Mouse (Mus musculus) heart, postnatal 36 days (tissue): ENCODE data around the gene Mtx2. TPM values are rescaled to one million over a fixed set of nuclear protein-coding genes. Genes with fewer than 3 reads are reported as not detected.
A peak's percentile ranks its signal among the peaks of the same experiment; 100 is the strongest.

Experiments
- DNase-seq, 2 experiments: peaks; one replicate each; pipeline ENCODE4 v3.0.0; 2021 to 2022
- intact Hi-C: fragments of 180-260 bp; cut with DNase I; formaldehyde crosslinking; loops from one replicate; pipeline ENCODE4 v1.15.1; 2025
- total RNA-seq, 2 experiments: library from RNA; stranded (reverse); gene quantifications; 2 replicates each; pipeline ENCODE4 v1.2.3; 2021

Gene Mtx2
- 100 to 1,000 TPM; 115 to 121 TPM for total RNA-seq

DNA sequence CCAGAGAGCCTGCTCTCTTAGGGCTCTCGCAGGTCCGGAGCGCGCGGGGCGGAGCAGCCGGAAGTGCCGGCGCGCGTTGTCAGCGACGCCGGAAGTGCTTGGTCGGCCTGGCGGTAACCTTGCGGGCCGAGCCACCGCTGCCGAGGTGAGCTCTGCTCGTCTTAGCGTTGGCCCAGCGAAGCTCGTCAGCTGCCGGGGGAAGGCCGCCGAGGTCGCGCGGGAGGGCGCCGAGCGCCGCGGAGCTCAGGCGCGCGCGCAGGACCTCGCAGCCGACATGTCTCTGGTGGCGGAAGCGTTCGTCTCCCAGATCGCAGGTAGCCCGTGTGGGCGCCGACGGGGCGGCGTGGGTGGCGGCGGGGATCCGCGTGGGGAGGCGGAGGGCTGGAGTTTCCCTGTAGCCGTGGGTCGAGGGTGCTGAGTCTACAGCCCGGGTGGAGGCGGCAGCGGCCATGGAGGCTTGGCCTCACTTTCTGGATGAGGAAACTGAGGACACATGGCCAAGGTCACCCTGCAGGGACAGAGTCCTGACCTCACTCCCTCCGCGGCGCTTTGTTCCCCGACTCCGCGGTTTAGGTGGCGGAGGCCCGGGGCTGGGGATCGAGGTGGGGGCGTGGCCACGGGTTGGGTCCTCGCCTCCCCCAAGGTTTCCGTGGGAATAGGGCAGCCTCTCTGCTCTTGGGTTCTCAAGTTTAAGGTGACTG is at the start of gene Mtx2:
Gene Mtx2, plus strand, starts transcription at position 74 of the 701 bp plus-strand sequence.
- peak; percentile 75 to 83 for DNase-seq
- intact Hi-C loops, result loop anchor here (5.0 to 10.0 kb wide), 3 partner anchors 136 to 769 kb away; no protein-coding TSS in a partner anchor

DNA sequence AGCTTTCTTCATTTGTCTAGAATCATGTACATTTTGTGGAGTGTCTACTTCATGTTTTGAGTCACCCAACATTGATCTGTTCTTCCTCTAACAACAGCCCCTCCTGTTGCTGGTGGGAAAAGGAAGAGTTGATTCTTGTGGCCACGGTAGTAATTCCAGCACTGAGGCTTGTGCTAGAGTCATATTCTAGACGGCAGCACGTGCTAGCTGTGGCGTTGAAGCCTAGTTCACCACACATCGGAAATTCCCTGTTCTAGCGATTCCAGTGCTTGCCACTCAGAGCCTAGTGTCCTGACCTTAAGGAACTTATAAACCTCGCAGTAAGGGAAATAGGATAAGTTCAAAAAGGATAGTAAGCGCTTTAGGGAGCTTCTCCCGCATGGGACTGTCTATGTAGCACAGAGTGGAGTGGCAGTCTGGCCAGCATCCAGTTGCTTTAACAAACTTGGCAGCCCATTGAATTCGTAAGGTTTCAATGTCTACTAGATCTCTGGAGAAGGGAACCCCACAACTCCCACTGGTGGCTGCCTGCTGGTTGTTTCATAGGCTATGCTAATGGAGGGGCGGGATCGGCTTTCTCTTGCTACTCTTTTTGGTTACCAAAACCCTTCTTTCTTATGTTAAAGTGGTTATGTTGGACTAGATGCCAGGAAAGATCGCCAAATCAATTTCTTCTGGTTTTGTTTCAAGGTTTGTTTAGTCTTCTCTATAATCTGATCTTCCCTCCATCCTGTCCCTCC is 47.9 kb upstream of the Mtx2 start:
- DNase-seq, result no peak
- intact Hi-C loops, result no loop called here

DNA sequence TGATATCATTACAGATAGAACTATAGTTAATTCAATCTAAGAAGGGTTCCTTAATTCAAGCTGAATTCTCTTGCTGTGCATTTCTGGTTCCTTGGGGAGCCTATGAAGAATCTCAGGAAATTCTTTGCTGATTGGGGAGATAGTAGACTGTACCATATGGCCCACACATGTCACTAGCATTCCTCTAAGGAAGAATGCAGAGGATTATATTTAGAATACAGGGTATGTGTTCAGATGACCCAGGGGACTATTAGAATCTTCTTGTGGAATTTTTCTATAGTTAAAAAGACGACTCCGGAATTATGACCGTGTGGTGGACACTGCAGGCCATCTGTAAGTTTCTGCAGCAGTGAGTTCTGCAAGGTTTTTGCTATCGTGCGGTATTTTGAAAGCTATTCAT is 44.2 kb upstream of the Mtx2 start:
- DNase-seq, result no peak
- intact Hi-C loops, result no loop called here

DNA sequence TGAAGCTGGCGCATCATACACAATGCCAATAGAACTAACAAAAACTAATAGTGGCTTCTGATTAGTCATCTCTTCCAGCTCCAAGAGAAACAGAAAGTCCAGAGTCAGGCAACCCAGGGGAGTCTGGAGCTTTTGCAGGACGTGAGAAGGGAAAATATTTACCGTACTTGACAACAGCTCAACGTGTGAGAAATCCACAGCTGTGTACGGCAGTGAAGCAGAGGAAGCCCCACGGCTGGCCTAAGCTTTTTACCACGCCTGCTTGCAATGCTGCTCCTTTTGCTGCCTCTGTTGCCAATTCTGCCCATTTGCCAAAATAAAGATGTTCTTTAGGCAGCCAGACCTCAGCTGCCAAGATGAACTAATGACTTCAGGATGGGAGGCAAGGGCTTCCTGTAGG is 30.1 kb upstream of the Mtx2 start:
- intact Hi-C loops, result no loop called here
- DNase-seq, result peak; percentile 6 to 16

DNA sequence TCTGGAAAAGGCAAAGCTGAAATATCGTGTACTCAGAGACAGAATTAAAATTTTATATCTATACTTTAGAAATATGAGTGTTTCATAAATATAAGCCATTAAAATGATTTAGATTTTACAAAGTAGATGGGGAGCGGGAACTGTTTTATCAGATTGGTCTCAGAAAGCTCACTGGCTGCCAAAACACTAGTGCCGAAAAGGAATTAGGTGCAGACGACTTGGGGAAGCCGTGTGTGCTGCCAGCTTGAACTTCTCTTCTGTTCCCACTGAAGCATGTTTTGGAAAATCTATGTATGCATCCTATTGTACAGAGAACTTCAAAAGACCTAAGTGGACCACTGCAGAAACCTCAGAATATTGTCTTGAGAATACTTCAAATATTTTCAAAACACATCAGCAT is 17.2 kb upstream of the Mtx2 start:
- intact Hi-C loops, result no loop called here

DNA sequence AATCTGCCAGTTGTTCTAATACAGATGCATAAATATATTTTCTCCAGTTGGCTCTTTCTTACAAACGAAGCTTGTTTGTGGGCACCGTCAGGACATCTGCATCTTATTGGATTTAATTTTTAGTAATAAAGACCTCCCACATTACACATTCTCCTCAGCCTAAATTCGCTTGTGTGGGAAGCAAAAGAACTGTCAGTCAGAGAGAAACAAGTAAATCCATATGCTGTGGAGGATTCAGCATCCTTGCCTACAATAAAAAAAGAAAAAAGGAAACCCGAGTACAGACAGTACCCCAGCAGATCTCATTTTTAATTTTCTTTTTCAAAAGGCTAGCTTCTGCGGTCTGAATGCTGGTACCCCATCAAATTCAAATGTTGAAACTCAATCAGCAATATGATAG is 2.9 kb upstream of the Mtx2 start:
- intact Hi-C loops, result loop anchor here (5.0 to 10.0 kb wide), 2 partner anchors 105 to 772 kb away; no protein-coding TSS in a partner anchor
- no peak for DNase-seq

More for the DNA sequence above, 17.2 kb upstream of the Mtx2 start:
- no peak for DNase-seq

DNA sequence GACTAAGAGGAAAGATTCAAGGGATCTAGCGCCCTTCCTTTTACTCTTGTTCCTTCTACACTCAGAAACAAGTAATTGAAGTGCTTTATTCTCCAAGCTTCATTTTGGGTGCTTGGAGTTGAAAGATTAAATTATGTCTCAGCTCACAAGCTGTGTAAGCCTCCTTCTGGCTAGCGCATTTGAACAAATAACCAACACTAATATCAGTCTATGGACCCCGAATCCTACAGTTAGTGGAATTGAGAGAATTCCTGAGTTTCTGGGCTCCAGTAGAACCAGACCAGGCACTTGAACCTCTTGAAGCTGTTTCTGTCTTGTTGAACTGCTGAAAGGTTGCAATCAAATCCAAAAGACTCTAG is 253 bp upstream of the Mtx2 start:
- intact Hi-C loops, result loop anchor here (5.0 to 10.0 kb wide), 3 partner anchors 137 to 769 kb away; no protein-coding TSS in a partner anchor
- no peak for DNase-seq

DNA sequence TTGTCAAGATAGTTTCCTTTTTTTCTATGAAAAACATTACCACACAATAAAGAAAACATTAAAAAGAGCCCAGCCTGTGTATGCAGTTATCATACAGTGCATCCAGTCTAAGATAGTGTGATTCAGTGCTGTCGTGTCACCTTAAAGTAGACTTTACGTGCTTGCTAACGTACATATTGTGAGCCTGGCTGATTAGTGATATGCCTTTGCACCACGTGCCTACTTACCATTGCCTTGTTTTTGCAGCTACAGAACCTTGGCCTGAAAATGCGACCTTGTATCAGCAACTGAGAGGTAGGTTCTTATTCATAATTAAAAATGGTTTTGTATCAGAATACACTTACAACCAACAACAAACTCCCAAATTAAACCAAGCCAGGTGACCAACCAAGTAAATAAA is 21.4 kb downstream of the Mtx2 start:
- intact Hi-C loops, result no loop called here
- DNase-seq, result no peak

DNA sequence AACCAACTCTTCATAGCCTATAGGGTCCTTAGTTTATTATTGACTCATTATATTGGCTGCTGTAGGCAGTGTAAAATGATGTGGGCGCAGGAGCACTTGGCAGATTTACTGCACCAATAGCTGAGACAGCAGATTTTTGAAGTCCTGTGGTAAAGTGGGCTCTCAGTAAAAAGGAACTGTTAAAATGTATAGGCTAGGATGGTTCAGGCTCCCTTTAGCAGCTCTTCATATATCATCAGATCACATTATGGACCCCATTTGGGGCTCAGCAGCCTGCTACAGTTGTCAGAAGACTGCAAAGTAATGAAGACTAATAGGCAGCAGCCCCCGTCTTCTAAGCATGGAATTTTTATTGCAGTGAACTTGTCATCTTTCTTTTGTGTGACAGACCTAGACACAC is 21.9 kb downstream of the Mtx2 start:
- intact Hi-C loops, result no loop called here
- DNase-seq, result no peak

DNA sequence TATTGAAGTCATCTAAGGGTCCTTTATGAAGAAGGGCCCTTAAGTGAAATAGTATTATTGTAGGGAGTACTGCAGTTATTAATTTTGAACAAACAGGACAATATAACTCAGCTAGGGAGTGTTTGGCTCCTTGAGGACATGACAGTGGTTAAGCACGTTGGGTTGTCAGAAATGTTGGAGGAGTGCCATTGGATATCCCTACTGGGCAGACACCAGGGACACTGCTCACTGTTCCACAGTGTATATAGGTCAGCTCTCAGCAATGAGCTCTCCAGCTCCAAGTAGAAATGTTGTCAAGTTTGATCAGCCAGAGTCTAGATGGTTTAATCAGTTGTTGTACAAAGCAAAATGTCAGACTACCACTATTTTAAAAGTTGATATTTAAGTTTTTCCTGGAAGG is 24.4 kb downstream of the Mtx2 start:
- no peak for DNase-seq
- intact Hi-C loops, result no loop called here

DNA sequence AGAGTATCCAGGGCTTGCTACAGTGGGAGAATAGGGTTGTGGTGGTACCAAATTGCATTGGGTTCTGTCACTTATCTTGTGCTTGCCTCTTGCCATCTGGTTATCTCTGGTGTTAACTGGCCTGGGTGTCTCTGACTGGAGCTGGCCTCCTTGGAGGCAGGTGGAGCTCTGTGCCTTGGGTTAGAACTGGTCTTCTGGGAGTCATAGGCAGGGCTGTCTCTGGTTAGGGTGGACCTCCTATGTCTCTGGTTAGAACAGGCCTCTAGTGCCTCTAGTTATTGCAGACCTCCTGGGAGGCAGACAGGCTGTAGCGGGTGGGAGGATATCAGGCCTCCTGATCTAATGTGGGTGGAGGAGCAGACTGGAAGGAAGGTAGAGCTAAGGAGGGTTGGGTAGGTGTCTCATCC is 36.5 kb downstream of the Mtx2 start:
- no peak for DNase-seq
- intact Hi-C loops, result no loop called here

DNA sequence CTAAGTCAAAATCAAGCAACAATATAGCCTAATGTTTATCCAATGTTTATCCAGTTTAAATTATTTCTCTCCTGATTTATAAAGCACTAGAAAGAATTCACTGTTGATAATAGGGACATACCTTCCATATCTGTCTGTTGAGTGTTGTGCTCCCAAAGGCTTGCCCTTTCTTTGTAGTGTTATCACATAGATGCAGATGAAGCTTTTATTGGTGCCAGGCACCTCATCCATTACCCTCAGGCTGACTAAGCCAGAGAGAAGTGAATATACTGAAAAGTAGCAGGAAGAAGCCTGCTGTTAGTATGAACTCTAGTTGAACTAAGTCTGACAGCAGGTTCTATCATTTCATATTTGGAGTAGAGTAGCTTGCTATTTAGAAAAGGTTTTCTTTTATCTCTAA is 39.8 kb downstream of the Mtx2 start:
- DNase-seq, result no peak
- intact Hi-C loops, result no loop called here

DNA sequence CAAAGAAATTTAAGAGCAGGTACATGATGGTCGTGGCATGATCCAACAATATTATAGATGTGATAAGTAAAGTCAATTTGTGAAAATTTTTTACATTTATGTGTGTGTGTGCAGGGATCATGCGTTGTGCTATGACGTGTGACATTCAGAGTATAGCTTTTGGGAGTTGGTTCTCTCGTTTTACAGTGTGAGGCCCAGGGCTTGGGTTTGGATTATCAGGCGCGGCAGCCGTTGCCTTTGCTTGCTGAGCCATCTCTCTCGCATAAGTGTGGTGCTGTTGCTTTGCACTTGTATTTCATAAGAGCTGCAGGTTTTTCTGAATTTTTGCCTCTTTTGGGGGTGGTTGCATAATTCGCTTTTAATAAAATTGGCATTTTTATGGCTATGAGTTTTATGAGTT is 48.4 kb downstream of the Mtx2 start:
- intact Hi-C loops, result no loop called here
- no peak for DNase-seq

DNA sequence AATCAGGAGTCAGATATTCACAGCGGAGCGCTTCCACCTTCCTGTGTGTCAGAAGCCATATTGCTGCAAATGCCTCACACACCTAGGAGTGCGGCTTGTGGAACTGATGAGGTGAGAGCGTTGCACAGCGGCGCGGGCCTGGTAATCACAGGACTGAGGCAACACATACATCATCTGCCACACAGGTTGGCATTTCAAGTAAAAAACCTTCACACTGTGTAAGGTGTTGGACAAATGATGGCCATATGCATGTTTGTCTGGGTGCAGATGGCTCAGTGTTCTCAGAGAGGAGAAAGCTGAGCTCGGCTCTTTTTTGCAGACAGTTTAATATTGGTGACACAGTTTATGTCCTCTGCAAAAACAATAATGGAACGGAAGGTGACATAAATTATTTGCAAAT is 58.8 kb downstream of the Mtx2 start:
- DNase-seq, result no peak
- intact Hi-C loops, result no loop called here

DNA sequence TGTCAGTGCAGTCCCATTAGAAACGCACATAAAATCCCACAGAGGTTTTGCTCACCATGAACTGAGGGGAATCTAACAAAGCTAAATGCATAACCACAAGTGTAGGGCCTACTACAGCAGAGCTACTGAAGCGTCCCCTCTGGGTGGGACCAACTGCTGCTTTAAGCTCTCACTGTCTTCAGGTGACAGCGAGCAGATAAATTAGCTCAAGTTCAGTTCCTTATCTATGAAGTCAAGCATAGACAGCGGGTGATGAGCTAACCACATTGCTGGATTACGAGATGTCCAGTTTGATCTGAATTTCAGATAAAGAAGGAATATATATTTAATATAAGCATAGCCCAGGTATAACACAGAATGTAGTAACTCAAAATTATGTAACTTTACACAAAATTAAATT is 66.3 kb downstream of the Mtx2 start:
- no peak for DNase-seq
- intact Hi-C loops, result no loop called here

DNA sequence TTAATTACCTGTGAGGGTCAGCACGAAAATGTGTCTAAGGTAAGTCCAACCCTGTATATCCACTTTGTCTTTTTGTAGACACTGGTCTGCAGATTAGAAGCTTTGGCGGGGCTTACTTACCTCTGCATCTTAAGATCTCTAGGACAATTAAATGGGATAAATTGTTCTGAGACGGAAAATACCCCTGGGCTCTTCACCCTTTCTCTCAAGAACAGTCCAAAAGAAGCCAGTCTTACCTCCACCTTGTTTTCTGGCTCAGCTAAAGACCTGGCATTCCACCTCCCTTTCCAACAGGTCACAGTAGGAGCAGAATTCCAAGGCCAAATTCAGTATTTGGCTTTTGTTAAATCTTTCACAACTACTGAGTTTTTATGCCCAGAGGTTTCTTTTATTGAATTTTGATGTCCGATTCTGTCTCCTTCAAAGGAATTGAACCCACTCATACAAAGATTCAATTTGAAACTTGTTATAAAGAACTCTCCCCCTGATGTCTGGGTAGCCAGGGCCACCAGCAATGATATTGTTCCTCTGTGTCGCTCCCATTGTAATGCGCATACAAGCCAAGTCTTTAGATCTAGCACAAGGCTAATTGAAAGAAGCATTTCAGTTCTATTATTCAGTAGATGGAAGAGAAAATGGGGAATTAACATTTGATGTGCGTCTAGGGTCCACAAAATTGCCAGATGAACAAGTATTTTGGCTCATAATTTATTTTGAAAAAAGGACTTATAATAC is 67.4 kb downstream of the Mtx2 start:
- intact Hi-C loops, result no loop called here
- no peak for DNase-seq

DNA sequence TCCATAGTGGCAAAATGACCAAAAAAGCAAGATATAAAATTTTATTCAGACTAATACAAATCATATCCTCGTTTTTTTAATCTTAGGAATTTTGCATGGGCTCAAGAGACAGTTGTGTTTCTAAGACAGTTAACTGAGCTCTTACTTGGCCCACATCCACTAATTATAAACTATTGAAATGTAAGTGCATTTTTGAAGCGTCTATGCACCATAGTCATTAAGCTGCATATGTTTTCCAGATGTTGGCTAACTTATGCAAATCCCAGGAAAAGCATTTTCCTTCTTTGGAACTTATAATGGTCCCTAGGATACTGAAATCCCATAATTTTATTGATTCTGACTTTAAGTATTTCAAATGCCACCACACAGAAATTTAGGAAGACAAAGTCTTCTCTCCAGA is 68.5 kb downstream of the Mtx2 start:
- intact Hi-C loops, result no loop called here
- DNase-seq, result no peak

DNA sequence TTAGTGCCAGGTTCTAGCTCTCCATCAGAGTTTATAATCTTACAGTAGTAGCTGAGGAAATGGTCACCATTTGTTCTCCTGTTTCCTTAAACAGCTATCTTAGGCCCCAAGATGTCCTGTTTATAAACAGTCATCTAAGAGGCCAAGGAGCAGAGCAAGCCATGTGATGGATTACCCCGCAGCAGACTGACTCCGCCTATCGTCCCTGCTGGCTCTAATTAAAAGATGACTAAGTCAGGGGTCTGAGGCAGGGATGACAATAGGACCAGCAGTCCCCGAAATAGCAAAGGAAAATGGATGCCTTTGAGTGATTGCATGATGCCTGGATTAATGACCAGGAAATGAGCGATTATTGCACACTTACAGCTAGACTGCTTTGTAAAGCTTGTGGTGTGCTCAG is 74.4 kb downstream of the Mtx2 start:
- DNase-seq, result no peak
- intact Hi-C loops, result no loop called here

DNA sequence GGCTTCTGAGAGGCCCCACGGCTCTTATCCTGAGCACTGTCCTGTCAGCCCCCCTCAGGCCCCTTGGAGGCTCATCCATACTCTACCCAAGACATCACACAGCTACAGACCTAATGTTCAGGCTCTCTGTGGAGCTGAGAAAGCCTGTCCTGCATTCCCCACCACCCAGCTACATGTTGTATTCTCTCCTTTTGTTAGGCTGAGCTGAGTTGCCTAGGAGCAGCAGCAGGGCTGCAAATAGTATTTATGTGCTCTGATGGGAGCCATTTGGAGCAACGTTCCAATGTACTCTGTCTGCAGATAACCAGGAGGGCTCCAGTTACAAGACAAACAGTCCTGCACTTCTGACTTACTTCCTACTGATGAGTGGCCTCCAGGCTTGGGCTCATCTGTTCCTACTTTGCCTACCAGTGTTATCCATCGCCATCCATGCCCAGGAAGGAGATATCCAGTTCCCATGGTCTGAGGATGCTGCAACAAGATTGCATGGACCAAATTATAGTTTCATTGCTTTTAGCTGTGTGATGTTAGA is 76.2 kb downstream of the Mtx2 start:
- intact Hi-C loops, result no loop called here
- no peak for DNase-seq

DNA sequence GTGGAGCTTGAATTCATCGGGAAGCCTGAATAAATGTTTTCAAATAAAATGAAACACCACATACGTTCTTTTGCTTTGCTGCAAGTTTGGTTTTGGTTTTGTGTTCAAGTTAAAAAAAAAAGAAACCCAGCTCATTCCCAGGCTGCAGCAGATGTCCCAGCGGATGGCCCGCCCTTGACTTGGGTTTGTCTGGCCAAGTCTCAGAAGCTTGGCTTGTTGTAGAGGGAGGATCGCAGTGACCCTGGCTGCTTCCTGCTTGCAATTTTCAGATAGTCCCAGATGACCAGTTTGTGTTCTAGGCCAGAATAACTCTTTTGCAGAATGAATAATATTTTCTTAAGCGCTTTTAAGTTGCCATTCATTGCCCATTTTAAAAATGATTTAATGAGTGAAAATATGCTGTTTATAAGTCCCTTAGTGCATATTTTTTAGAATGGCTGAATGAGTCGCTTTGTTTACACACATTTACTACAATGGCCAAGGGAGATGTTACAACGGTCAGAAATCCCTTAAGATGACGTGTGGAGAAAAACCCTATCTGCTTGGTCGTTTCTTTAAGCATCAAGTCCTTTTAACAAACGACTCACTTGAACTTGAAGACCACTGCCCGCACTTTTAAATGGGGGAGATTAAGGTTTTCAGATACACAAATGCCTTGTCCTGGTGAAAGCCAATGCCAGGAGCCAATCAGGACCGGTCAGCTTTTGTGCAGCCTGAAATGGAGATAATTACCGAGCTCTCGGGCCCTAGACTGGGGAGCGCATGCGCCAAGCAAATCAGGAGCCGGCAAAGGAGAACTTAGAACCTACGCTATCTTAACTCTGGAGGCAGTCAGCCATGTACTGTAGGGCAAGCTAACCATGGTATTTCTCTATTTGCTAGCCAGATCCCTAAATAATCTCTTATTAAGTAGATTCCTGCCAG is 82.0 kb downstream of the Mtx2 start:
- peak; percentile 61 to 66 for DNase-seq

More for the DNA sequence above, 82.0 kb downstream of the Mtx2 start:
- intact Hi-C loops, result no loop called here
